Mouse (Mus musculus): ENCODE data around the gene BC052040.

DNA sequence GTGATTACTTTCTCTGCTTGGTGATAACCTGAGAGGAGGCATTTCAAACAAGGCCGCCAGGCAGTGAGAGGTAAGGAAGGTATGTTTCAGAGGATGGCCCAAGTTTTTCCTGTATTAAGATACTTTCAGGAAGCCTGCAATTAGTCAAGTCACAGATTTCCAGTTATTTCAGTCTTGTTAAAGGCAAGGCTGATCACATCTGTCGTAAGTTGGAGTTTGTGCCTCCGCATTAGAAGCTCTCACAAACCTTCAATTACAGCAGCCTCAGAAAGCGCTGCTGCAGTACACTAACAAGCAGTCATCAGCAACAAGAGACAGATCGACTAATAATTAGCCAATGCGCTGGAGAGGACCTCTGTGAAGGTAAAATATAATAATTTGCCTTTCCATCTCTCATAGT, 112.9 kb downstream of the BC052040 start:
- no peak for TF ChIP-seq CTCF (IDR thresholded peaks at IDR 0.05; ENCODE audit: borderline replicate concordance, control insufficient read depth, extremely low read depth, insufficient read depth, low read length, poor library complexity)
- TF ChIP-seq POLR2A (IDR thresholded peaks at IDR 0.05; ENCODE audit: control insufficient read depth, extremely low read depth, insufficient read depth, low read length, poor library complexity) = no peak
